Mouse (Mus musculus): ENCODE measurements at regions not wholly inside any gene's neighbourhood (a gene's known extent, or its start where the extent isn't known, plus 50 kb on each side); places are given as distances from the start of the nearest gene placed in this dataset.
"Not testable (repeated sequence)": the region's sequence is repeated elsewhere in the genome, so short reads cannot be mapped to it uniquely, and the experiment has no call there.

DNA sequence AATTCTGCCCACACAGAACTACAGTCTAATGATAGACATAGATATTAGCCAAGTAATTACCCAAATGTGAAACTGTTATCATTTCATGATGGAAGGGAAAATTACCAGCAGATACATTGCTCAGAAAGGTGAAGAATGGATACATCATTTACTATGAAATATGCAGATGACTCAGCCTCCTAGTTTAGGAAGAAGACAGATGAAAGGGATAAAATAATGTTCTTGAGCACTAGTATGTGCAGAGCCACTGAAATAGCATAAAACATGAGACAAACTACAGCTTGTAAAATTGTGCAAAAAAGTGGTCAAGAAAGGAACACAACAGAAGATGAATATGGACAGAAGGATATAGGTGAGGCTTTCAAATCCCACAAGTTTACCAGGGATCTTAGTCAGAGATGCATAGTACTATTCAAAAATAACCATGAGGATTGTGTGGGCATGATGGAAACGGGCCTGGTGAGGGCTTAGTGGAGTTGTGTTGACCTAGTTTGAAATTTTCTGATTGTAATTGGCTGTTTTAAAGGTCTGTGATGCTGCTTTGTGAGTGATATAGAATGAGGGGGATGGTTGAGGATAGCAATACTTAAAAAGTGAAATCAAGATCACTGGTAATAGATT lies 883.3 kb downstream of the Dnajb9 start:
- DNase-seq (ENCODE audit: extremely low spot score in 1 of 2, low spot score in 1 of 2), result peak in 1 of 2 experiments; percentile 5

DNA sequence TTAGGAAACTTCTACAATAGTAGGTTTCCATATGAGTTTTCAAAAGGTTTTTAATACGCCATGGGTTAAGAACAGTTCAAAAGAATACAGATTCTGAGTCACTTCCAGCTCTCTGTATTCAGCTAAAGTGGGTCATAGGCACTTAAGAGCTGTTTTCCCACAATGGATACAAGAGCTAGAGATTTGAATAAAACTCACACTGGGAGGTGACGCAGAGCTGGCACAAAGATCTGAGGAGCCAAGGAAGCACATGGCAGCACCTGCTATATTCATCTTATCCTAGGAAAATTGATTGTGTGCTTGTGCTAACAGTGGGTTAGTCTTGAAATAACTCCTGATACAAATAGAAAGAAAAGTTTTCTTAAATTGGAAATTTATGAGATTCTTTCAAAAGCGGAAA lies 899.8 kb downstream of the Dnajb9 start:
- DNase-seq (ENCODE audit: extremely low spot score in 1 of 2, low spot score in 1 of 2), result peak in 1 of 2 experiments; percentile 39

DNA sequence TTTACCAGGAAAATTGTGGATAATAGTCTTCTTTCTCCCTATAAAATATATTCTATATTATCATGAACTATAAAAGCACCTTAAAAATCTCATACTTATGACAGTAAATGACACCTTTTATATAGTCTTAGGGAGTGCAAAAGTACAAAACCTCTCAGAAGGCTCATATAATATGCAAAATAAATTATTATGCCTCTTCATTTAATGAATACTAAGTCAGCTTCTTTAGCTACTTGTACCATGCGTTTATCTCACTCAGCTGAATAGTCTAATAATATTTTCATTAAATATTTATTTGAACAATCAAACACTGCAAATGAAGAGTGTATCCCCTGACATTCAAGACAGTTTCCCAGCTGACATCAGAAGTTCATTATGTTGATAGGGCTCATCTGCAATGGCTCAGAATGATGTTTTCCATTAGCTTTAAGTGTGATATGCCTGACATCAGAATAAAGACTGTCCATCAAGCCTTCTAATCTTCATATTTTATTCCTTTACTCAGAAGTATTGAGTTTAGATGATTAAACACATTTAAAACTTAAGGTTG lies 903.5 kb downstream of the Dnajb9 start:
- no peak for DNase-seq (ENCODE audit: extremely low spot score in 1 of 2, low spot score in 1 of 2)

DNA sequence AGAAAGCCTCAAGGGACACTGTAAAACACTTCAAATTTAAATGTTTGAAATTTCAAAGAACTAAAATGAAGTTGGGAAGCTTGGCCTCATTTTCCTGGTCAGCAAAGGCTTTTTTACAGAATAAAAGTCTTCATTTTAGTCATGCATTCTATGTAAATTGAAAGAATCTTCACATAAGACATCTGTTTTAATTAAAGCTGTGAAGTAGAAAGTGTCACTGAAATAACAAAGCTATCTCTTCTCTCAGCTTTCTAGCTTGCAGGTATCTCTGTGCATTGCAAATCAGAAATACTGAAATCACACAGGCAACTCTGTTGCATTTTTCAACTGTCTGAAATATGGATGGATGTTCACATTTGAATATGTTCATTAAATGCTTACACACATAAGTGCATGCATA lies 909.6 kb downstream of the Dnajb9 start:
- DNase-seq (ENCODE audit: extremely low spot score in 1 of 2, low spot score in 1 of 2), result peak in 1 of 2 experiments; percentile 2

DNA sequence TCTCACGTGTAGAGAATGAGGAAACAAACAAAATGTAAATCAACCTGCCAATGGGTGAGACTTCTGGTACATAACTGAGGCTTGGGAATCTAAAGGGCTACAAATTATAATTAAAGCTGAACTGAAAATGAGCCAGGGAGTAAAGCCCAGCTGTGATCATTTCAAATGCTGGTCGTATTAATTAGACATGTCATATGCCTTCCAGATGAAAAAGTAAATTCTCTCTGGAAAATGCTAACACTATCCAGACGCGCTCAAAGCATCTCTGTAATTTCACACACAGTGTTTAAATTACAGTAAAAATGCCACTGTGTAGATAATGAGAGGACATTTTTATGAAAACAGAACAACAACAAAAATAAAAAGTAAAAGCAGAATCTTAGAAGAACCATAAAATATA lies 929.7 kb downstream of the Dnajb9 start:
- no peak for DNase-seq (ENCODE audit: extremely low spot score in 1 of 2, low spot score in 1 of 2)

DNA sequence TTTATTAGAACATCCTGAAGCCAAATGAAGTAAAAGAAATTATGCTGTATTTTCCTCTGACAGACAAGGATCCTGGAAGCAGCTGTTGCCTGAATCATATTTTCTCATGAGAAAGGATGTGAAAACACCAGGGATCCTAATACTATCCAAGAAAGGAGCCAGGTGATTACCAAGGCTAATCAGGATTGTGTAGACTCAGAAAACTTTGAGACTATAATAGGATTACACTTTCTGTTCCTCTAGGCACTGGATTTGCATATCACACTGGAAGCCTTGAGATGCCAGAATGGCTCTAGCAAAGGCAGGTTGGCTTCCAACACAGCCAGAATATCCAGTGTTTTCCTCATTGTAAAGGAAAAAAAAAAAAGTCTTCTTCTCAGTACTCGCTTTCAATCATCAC lies 945.1 kb downstream of the Dnajb9 start:
- DNase-seq (ENCODE audit: extremely low spot score in 1 of 2, low spot score in 1 of 2), result no peak

DNA sequence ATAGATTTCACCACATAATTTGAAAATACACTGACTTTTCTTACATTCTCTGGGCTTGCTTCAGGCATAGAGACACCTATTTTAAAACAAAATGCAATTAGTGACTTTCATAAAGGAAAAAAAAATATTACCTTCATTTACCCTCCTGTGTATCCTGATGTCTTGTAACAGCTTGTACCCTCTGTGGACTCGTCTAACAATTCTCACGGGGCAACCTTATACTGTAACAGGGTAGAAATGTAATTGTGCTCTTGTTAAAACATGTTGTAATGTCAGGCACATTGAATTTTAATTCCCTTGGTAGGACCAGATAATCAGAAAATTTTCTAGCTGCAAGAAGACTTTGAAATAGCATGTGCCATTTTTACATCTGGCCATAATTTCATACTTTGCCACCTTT lies 946.3 kb downstream of the Dnajb9 start:
- no peak for DNase-seq (ENCODE audit: extremely low spot score in 1 of 2, low spot score in 1 of 2)

DNA sequence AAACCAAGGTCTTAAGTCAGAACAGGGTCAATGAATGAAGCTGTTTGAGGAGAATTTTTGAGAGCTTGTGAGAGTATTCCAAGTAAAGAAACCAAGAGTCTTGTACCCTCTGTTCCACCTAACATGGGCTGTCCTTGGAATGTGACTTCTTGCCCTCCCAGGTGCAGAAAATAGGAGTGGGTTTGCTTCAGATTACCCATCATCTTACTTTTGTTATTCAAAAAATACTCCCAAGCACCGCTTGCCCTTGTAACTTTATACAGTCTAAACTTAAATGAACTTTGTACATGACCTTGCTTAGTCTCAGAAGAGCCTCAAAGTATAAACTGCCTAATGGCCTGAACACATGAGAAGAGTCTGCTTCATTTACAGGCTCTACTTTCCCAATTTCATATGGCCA lies 984.2 kb downstream of the Dnajb9 start:
- DNase-seq (ENCODE audit: extremely low spot score in 1 of 2, low spot score in 1 of 2), result no peak

DNA sequence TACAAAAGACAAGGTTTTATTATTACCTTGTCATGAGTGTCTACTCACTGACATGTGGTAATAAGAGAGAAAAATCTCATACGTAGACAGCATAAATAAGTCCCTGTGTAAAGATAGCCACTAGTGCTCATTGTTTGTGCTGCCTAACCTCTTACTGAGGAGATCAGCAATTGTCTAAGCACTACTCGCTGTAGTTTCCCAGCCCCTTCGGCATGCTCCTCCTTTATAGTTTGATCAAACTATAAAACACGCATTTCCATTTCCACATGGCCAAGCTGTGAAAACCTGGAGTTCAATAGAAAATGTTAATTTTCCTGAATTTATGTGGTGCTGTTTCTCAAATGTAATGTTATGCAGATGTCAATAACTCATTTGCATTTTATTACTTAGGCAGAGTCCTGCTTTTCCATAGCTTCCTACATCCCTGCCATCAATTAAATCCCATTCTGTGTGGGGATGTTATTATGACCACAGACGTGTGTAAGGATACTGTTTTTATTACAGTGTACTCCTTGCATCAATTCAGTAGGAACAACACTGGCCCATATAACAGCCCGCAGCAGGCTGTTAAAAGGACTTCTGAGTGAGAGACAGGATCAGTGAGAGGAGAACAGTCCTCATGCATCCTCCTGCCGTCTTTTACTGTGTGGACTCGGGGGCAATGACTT lies 986.2 kb downstream of the Dnajb9 start:
- DNase-seq (ENCODE audit: extremely low spot score in 1 of 2, low spot score in 1 of 2), result no peak

DNA sequence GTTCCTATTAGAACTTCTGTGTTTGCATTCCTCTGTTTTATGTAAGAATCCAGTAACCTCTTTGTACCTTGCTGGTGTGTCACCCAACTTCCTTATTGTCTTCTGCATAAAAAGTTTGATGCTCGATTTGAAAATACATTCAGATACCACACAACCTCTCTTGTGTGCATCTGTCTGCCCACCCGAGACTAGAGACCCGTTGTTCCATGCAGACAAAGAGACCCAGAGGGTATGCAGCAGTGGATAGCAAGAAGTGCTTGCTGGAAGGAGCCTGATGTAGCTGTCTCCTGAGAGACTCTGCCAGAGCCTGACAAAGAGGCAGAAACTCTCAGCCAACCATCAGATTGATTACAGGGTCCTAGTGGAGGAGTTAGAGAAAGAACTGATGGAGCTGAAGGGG lies 997.8 kb downstream of the Dnajb9 start:
- DNase-seq (ENCODE audit: extremely low spot score in 1 of 2, low spot score in 1 of 2), result not testable (repeated sequence)

DNA sequence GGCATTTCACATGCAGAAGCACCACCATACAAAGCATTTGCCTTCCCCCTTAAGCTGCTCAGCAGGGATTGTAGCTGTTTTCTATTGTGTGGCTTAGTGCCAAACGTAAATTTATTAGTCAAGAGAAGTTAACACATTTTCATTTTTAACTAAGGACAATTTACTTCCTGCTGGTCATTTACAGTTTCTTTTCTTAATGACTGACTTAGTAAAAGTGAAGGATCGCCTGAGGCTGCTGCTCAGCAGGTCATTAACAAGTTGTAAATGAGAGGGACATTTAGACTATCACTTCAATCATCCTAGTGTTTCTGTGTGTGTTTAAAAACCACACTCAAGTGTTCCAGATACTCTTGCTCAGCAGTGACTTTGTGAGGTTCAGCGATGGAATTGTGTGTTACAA lies 1005.5 kb downstream of the Dnajb9 start:
- no peak for DNase-seq (ENCODE audit: extremely low spot score in 1 of 2, low spot score in 1 of 2)

All from frontal cortex, adult 2 months (tissue).